Mouse (Mus musculus): Measurements from ENCODE around the gene Pxylp1.

Pxylp1 gene

GRCm38 (mm10) chr9:96890756-96891155, 1.7 kb downstream of the Pxylp1 start:
- DNase-seq (ENCODE audit: low read depth, low spot score), result no peak

GRCm38 (mm10) chr9:96890266-96890665, 2.2 kb downstream of the Pxylp1 start:
- no peak for DNase-seq (ENCODE audit: low read depth, low spot score)

- DNase-seq (ENCODE audit: low read depth, low spot score), result no peak
These were observed 3.0 kb downstream of the Pxylp1 start for GRCm38 (mm10) chr9:96889345-96890021.

- DNase-seq (ENCODE audit: low read depth, low spot score), result no peak
These were observed 3.6 kb downstream of the Pxylp1 start for GRCm38 (mm10) chr9:96888742-96889344.

- no peak for DNase-seq (ENCODE audit: low read depth, low spot score)
These were observed 4.5 kb downstream of the Pxylp1 start for GRCm38 (mm10) chr9:96887954-96888353.

- DNase-seq (ENCODE audit: low read depth, low spot score), result no peak
These were observed 5.0 kb downstream of the Pxylp1 start for GRCm38 (mm10) chr9:96887492-96887891.

GRCm38 (mm10) chr9:96885781-96886180, 6.7 kb downstream of the Pxylp1 start:
- peak; percentile 29 for DNase-seq (ENCODE audit: low read depth, low spot score)

- no peak for DNase-seq (ENCODE audit: low read depth, low spot score)
These were observed 9.8 kb downstream of the Pxylp1 start for GRCm38 (mm10) chr9:96882496-96883265.

- DNase-seq (ENCODE audit: low read depth, low spot score), result no peak
These were observed 10.6 kb downstream of the Pxylp1 start for GRCm38 (mm10) chr9:96881901-96882300.

GRCm38 (mm10) chr9:96879024-96879423, 13.4 kb downstream of the Pxylp1 start:
- no peak for DNase-seq (ENCODE audit: low read depth, low spot score)

GRCm38 (mm10) chr9:96878464-96878863, 14.0 kb downstream of the Pxylp1 start:
- DNase-seq (ENCODE audit: low read depth, low spot score), result no peak

GRCm38 (mm10) chr9:96875704-96876103, 16.8 kb downstream of the Pxylp1 start:
- DNase-seq (ENCODE audit: low read depth, low spot score), result peak; percentile 41

GRCm38 (mm10) chr9:96873082-96873481, 19.4 kb downstream of the Pxylp1 start:
- DNase-seq (ENCODE audit: low read depth, low spot score), result peak; percentile 80

- no peak for DNase-seq (ENCODE audit: low read depth, low spot score)
These were observed 22.4 kb downstream of the Pxylp1 start for GRCm38 (mm10) chr9:96870104-96870503.

- no peak for DNase-seq (ENCODE audit: low read depth, low spot score)
These were observed 22.9 kb downstream of the Pxylp1 start for GRCm38 (mm10) chr9:96869542-96869941.

- DNase-seq (ENCODE audit: low read depth, low spot score), result no peak
These were observed 23.9 kb downstream of the Pxylp1 start for GRCm38 (mm10) chr9:96868546-96868945.

- no peak for DNase-seq (ENCODE audit: low read depth, low spot score)
These were observed 25.3 kb downstream of the Pxylp1 start for GRCm38 (mm10) chr9:96867165-96867564.

GRCm38 (mm10) chr9:96866196-96866595, 26.3 kb downstream of the Pxylp1 start:
- no peak for DNase-seq (ENCODE audit: low read depth, low spot score)

GRCm38 (mm10) chr9:96865473-96866050, 26.9 kb downstream of the Pxylp1 start:
- DNase-seq (ENCODE audit: low read depth, low spot score), result no peak

- no peak for DNase-seq (ENCODE audit: low read depth, low spot score)
These were observed 28.9 kb downstream of the Pxylp1 start for GRCm38 (mm10) chr9:96863539-96863938.

- no peak for DNase-seq (ENCODE audit: low read depth, low spot score)
These were observed 29.6 kb downstream of the Pxylp1 start for GRCm38 (mm10) chr9:96862836-96863235.

- DNase-seq (ENCODE audit: low read depth, low spot score), result no peak
These were observed 31.4 kb downstream of the Pxylp1 start for GRCm38 (mm10) chr9:96861092-96861487.
